Mouse (Mus musculus) ZHBTc4 (cell line): Measurements from ENCODE around the gene Eif4g2.

Experiments used
- DNase-seq: peaks from one replicate; pipeline ENCODE4 v3.0.0-alpha.2; 2011; ENCODE audit warnings: low read depth, low spot score

The Eif4g2 gene

GRCm38 (mm10) chr7:111082822-111083732, at the start of gene Eif4g2:
Gene Eif4g2 (minus strand): TSS chr7:111083030.
- peak; percentile 99 for DNase-seq

- no peak for DNase-seq
These were observed 49.8 kb upstream of the Eif4g2 start for GRCm38 (mm10) chr7:111132596-111132995.

DNA sequence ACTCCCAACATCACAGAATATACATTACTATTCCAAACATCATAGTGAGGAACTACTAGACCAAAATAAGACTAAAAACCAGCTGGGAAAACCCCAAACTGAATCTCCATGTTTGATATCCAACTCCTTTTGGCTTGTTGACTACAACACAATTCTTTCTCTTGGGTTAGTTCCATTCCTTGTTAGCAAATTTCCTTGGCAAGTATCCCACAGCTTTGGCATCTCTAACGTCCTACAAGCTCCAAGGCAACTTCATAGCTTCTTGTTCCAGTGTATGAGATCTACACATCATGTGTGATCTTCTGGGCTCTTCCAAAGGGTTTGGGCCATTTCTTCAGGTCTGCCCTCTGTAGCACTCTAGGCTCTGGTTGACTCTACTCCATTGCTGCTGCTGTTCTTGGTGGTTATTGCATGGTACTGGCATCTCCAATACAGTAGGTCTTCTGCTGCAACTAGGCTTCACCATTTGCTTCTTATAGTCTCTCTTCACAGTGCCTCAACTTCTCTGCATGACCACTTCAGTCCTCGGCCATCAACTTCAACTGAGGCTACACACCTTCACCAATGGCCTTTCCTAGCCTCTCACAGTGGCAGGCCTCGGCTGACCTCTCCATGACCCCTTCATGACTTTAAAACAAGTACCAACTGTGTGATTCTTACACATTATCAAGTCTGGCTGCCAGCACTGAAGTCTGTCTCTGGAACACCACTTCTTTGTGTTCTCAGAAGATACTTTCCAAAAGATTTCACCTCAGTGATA, 44.0 kb upstream of the Eif4g2 start:
- no peak for DNase-seq

DNA sequence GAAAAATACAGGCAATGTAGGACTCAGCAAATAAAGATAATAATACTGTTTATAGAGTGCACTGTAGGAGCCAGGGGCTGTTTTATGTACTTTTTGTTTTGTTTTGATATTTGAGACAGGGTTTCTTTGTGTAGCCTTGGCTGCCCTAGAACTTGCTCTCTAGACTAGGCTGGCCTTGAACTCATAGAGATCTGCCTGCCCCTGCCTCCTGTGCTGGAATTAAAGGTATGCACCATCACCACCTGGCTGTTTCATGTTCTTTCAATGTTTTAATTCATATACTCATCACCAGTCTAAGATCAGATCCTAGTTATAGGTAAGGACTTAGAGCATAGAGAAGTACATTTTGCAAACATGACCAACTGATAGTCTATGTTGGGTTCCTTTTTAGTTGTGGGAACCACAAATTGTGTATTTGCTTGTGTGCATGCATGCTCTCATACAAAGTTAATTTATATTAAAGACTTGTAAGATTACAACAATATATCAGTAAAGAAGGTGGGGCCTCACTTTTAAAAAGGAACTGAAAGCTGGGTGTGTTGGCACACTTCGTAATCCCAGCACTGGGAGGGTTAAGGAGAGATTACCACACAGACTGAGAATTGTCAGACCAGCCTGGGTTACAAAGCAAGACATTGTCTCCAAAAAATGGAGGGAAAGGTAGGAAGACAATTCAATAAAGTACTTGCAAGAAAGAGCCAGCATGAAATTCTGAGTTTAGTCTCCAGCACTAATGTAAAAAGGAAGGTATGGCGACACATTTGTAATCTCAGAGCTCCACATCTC, 41.1 kb upstream of the Eif4g2 start:
- no peak for DNase-seq

- DNase-seq = peak; percentile 99
These were observed 39.8 kb upstream of the Eif4g2 start for GRCm38 (mm10) chr7:111122531-111123130.

- peak; percentile 88 for DNase-seq
These were observed 39.3 kb upstream of the Eif4g2 start for GRCm38 (mm10) chr7:111122084-111122530.

DNA sequence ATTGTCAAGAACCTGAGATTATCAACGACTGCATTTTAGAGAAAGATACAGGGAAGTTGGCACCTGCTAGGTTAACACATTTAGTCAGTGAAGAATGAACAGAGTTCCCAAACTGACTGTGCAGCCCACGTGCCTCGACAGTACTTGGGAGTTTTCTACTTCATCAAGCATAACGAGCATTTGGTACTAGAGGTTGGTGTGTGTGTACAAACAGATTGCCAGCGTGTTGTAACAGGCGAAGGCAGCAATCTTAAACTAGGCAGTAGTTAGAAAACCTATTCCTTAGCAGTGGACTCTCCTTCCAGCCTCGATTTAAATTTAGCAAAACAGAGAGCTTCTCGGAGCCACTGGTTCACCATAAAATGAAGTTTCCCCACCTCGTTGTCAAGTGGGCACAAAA, 38.7 kb upstream of the Eif4g2 start:
- DNase-seq = peak; percentile 17

DNA sequence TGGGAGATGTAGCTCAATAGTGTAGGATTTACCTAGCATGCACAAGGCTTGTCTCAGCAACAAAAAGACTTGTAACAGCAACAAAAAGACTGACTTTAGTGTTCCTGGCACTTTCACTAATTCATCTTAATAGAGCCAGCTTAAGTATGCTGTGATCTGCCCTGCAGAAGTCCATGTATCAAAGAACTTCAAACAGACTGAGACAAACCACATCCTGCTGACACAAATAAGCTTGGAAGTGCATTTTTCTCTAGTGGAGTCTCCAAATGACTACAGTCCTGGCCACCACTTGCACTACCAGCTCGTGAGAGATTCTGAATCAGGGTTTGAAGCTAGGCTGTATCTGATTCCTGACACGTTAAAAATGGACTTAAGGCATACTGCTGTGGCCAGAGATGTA, 26.7 kb upstream of the Eif4g2 start:
- no peak for DNase-seq

DNA sequence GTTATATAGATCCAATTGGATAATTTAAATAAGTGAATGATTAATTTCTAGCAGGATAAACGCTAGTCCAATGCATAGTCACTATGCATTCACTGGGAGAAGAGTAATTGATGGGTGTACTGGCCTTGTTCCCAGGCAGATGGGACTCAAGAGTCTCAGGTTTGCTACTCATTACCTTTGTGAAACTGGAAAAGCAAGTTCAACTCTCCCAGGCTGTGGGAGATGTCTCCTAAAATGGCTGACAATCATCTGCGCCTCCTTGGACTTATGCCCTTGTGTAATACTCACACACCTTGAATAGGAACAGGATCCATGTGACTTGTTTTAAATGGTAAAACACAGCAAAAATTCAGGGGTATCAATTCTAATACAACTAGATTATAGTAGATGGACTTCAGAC, 26.3 kb upstream of the Eif4g2 start:
- DNase-seq = no peak

DNA sequence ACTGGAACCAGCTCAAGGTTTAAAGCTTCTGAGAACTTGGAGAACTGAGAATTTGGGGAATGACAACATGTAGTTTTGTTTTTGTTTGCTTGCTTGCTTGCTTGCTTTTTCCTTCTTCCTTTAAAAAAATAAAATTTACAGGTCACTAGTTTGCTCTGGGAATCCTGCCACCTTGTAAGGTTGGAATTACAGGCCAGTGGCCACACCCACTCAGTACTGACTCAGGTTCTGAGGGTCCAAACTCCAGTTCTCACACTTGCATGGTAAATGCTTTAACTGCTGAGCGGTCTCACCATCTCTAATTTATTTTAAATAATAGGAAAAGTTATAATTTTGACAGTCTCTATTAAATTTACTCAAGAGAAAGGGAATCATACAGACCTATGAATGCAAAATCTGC, 15.4 kb upstream of the Eif4g2 start:
- no peak for DNase-seq

- DNase-seq = no peak
These were observed 12.3 kb upstream of the Eif4g2 start for GRCm38 (mm10) chr7:111095169-111095568.

DNA sequence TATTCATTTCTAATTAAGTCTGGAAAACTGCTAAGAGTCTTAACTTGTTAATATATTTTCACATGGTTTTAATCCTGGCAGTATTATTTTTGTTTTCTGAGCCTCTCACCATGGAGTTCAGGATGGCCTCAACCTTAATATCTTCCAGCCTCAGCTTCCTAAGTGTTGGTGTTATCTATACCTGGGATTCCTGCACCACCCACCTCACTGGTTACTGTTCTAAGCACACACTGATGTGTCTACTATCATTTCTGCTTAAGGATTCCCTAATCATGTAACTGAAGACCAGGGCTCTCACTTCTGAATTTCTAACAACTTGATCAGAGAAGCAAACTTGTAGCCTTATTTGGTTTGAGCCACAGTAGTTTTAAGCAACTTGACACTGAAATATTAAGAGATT, 2.3 kb upstream of the Eif4g2 start:
- DNase-seq = no peak

DNA sequence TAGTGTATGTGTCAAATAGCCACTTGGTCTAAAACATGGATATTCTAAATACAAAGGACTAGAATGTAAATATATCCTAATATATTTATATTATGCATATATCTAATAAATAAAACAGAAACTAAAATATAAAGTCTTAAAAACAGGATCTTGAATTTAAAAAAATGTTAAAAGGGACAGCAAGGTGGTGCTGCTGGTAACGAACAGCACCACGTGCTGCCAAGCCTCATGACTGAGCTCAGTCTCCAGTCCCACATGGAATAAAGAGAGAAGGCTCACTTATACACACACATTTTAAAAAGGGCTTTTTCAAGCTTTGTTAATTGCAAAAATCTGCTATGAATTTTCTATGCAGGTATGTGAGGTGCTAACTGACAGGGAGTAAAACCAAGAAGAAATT, 1.6 kb upstream of the Eif4g2 start:
- DNase-seq = no peak

DNA sequence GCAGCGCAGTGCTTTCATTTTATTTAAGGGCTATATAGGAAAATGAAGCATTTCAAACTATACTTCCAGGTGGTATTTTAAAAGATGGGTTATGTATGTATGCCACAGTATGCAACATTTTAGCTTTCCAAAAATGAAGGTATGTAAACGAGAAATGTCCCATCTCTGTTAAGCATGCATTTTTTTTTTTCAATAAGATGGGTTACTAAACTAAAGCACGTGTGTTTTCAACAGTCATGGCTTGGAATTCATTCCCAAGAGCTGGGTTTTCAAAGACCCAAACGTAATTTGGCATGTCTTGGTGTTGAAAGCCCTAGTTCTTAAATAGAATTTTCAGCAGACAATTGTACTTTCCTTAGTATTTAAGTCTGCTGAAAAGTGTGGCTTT, 897 bp upstream of the Eif4g2 start:
- no peak for DNase-seq

GRCm38 (mm10) chr7:111082043-111082821, 598 bp downstream of the Eif4g2 start:
- DNase-seq = peak; percentile 86

GRCm38 (mm10) chr7:111080876-111081275, 2.0 kb downstream of the Eif4g2 start:
- peak; percentile 22 for DNase-seq

DNA sequence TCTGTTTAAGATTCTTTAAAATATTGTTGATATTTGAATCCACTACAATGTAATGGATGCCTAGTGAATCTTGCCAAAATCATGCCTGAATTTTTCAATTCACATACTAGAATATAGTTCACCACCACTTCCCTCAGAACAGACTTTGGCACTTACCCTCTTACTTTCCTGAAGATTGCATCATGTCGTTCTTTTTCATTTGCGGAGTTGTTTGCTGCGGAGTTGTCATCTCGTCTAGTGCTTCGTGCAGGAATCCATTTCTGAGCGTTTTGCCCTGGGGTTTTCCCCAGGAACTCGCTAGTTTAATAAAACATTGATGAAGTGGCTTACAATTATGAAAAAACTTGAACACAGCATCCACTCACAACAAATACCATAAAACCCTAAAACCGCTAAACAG, 2.8 kb downstream of the Eif4g2 start:
- DNase-seq = peak; percentile 5

- no peak for DNase-seq
These were observed 4.6 kb downstream of the Eif4g2 start for GRCm38 (mm10) chr7:111078271-111078670.

- DNase-seq = no peak
These were observed 7.5 kb downstream of the Eif4g2 start for GRCm38 (mm10) chr7:111075288-111075687.

- no peak for DNase-seq
These were observed 10.4 kb downstream of the Eif4g2 start for GRCm38 (mm10) chr7:111072410-111072809.

DNA sequence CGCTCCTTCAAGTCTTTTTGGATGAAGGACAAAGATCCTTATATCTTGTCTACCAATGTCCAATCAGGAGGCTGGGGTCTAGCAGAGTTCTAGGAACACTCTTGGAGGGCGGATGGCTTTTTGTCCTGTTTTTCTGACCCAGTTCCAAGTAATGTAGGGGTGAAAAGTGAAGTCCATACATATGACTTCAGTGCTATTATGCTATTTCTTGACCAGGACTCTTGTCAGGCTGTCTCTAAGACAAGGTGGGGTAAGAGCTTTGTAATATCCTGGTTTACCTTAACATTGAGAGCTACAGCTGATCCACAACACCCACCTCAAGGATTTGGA, 12.7 kb downstream of the Eif4g2 start:
- no peak for DNase-seq
